Mouse (Mus musculus) stomach, postnatal 0 days (tissue): ENCODE results near the gene Lrfn5.
A peak's percentile ranks its signal among the peaks of the same experiment; 100 is the strongest.

Experiments used
- CTCF ChIP-seq: IDR thresholded peaks from 2 replicates; pipeline ENCODE4 v1.5.1; 2016; ENCODE audit warnings: antibody characterized with exemption, low read depth, mild to moderate bottlenecking, moderate library complexity
- EP300 ChIP-seq: optimal IDR thresholded peaks from 2 replicates; pipeline ENCODE3; 2016; ENCODE audit warnings: antibody characterized with exemption

GRCm38 (mm10) chr12:61526199-61526598 is 3.2 kb downstream of the Lrfn5 start:
- TF ChIP-seq EP300 (no peak), CTCF (peak; percentile 23; the same call in 1 of the 2 replicates)
